Mouse (Mus musculus) neural tube, embryonic 14.5 days (tissue): Measurements from ENCODE around the gene Znrf2. TPM values are rescaled to one million over a fixed set of nuclear protein-coding genes. Genes with fewer than 3 reads are reported as not detected.

Source experiments
- ATAC-seq: fragments of 200-750 bp; cut with Nextera tagmentation; 2 replicates; pipeline ENCODE4 v1.8.0; 2017; ENCODE audit warnings: low read depth, mild to moderate bottlenecking, moderate TSS enrichment, moderate library complexity
- H3K27ac ChIP-seq: fragments of 300-500 bp; sonication (generic); 2 replicates; pipeline ENCODE4 v1.5.1; 2014; ENCODE audit warnings: low read depth, mild to moderate bottlenecking, control low read depth, low read length, moderate library complexity, mixed read lengths
- H3K27me3 ChIP-seq: fragments of 300-500 bp; sonication (generic); 2 replicates; pipeline ENCODE4 v1.6.1; 2014; ENCODE audit warnings: low read length; ENCODE audit not compliant: control insufficient read depth, insufficient read depth
- H3K36me3 ChIP-seq: fragments of 300-500 bp; sonication (generic); 2 replicates; pipeline ENCODE4 v1.6.1; 2014; ENCODE audit warnings: low read length, mixed read lengths; ENCODE audit not compliant: control insufficient read depth, insufficient read depth
- H3K4me1 ChIP-seq: fragments of 300-500 bp; sonication (generic); 2 replicates; pipeline ENCODE4 v1.6.1; 2014; ENCODE audit warnings: low read length; ENCODE audit not compliant: control insufficient read depth, insufficient read depth
- H3K4me2 ChIP-seq: fragments of 300-500 bp; sonication (generic); 2 replicates; pipeline ENCODE4 v1.6.1; 2014; ENCODE audit warnings: mild to moderate bottlenecking, low read depth, low read length, control low read depth
- H3K4me3 ChIP-seq: fragments of 300-500 bp; sonication (generic); 2 replicates; pipeline ENCODE4 v1.5.1; 2014; ENCODE audit warnings: low read depth, low read length, control low read depth, mixed read lengths
- H3K9ac ChIP-seq: fragments of 300-500 bp; sonication (generic); replicated peaks from 2 replicates; pipeline ENCODE4 v1.6.1; 2014; ENCODE audit warnings: low read depth, mild to moderate bottlenecking, control low read depth, low read length, mixed read lengths
- H3K9me3 ChIP-seq: fragments of 300-500 bp; sonication (generic); 2 replicates; pipeline ENCODE4 v1.6.1; 2016; ENCODE audit warnings: low read length; ENCODE audit not compliant: control insufficient read depth
- WGBS: fragments of 180-500 bp; shearing (Covaris S2); extraction: QIAGEN DNeasy Blood & Tissue Kit; methylation state at CpG from one replicate; pipeline ENCODE4 v1.1.7; 2014; 5-methylcytosine and 5-hydroxymethylcytosine counted together
- polyA plus RNA-seq: library from polyadenylated mRNA; unstranded; fragments of >200 nt; fragmentation: Nextera tagmentation; extraction: Ambion mirVana; gene quantifications from 2 replicates; pipeline ENCODE4 v1.2.1, GENCODE M21; 2014

Znrf2 gene
- polyA plus RNA-seq, 1 experiment from 2014 or later = 8.0 TPM

- H3K4me3 ChIP-seq = no peak overlapping the region
- WGBS = 95% methylated on average over 6 of the region's 6 CpGs
- no peaks in the 10 kb centered on the region for H3K36me3 ChIP-seq
- H3K27ac ChIP-seq = no peak overlapping the region
- ATAC-seq = no peak
- no peaks in the 10 kb centered on the region for H3K27me3 ChIP-seq
- H3K9me3 ChIP-seq = no peaks in the 10 kb centered on the region
- H3K4me2 ChIP-seq = no peak overlapping the region
- no peak overlapping the region for H3K9ac ChIP-seq
- no peaks in the 10 kb centered on the region for H3K4me1 ChIP-seq
Observed at GRCm38 (mm10) chr6:54927946-54928345, 111.2 kb downstream of the Znrf2 start.

DNA sequence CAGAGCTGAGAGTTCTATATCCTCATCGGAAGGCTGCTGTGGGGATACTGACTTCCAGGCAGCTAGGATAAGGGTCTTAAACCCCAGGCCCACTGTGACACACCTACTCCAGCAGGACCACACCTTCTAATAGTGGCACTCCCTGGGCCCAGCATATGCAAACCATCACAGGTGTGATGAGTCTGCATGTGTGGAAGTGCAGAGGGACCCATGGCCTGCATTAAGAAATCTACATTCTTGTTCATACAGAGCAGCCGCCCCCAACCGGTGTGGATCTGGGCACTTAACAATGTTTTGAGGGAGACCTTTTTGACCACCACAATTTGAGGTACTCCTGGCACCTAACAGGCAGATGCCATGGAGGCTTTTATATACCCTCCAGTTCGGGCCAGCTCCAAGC is 114.9 kb downstream of the Znrf2 start:
- 95% methylated on average over 4 of the region's 4 CpGs for WGBS
- no peak overlapping the region for H3K4me3 ChIP-seq
- H3K36me3 ChIP-seq = no peaks in the 10 kb centered on the region
- no peaks in the 10 kb centered on the region for H3K9me3 ChIP-seq
- H3K27me3 ChIP-seq = no peaks in the 10 kb centered on the region
- no peak overlapping the region for H3K27ac ChIP-seq
- no peak overlapping the region for H3K4me2 ChIP-seq
- no peaks in the 10 kb centered on the region for H3K4me1 ChIP-seq
- no peak overlapping the region for H3K9ac ChIP-seq
- no peak for ATAC-seq

GRCm38 (mm10) chr6:54932526-54932925 is 115.8 kb downstream of the Znrf2 start:
- WGBS = 91% methylated on average over 12 of the region's 12 CpGs
- Histone ChIP-seq H3K27me3 (no peaks in the 10 kb centered on the region), H3K4me1 (no peaks in the 10 kb centered on the region), H3K36me3 (no peaks in the 10 kb centered on the region), H3K4me2 (no peak overlapping the region), H3K27ac (no peak overlapping the region), H3K9me3 (no peaks in the 10 kb centered on the region), H3K4me3 (no peak overlapping the region), H3K9ac (no peak overlapping the region)
- no peak for ATAC-seq

DNA sequence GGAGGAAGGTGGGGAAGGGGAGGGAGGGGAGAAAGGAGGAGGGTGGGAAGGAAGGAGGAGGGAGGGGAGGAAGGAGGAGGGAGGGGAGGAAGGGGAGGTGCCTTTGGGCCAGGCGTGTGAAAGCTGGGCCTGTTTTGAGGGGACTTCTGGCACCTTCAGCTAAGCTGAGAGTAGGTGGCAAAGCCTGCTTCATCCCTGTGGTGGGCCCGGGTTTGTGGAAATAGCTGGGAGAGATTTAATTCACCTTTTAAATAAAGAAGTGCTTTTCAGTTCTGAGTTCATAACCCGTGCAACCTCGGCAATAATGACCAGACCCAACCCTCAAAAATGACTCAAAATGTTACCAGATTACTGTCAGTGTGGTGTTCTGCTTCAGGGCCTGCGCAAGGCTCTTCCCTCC is 116.5 kb downstream of the Znrf2 start:
- no peaks in the 10 kb centered on the region for H3K36me3 ChIP-seq
- H3K4me2 ChIP-seq = no peak overlapping the region
- no peak overlapping the region for H3K27ac ChIP-seq
- ATAC-seq = no peak
- 84% methylated on average over 5 of the region's 5 CpGs for WGBS
- H3K9me3 ChIP-seq = no peaks in the 10 kb centered on the region
- no peaks in the 10 kb centered on the region for H3K4me1 ChIP-seq
- no peak overlapping the region for H3K4me3 ChIP-seq
- no peaks in the 10 kb centered on the region for H3K27me3 ChIP-seq
- no peak overlapping the region for H3K9ac ChIP-seq

GRCm38 (mm10) chr6:54933866-54934265 is 117.2 kb downstream of the Znrf2 start:
- ATAC-seq = no peak
- no peak overlapping the region for H3K9ac ChIP-seq
- no peak overlapping the region for H3K27ac ChIP-seq
- no peak overlapping the region for H3K4me2 ChIP-seq
- H3K36me3 ChIP-seq = no peaks in the 10 kb centered on the region
- no peaks in the 10 kb centered on the region for H3K9me3 ChIP-seq
- no peak overlapping the region for H3K4me3 ChIP-seq
- no peaks in the 10 kb centered on the region for H3K27me3 ChIP-seq
- no peaks in the 10 kb centered on the region for H3K4me1 ChIP-seq
- WGBS = 85% methylated on average over 3 of the region's 3 CpGs

DNA sequence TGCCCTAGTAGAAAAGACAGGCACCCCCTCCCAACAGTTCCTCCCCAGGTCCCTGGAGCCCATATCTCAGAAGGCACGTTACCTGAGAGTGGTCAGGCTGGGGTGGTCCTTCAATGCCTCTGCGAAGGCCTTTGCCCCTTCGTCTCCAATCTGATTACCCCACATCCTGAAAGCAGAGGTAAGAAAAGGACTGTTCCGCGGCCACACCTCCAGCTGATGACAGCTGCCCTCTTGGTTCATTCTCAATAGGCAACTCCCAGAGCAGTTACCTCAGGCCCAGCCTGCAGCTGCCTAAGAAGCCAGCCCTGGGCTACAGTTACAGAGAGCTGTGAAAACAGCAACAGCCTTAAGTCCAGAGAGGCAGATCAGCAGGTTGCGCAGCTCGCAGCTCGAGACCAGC is 117.6 kb downstream of the Znrf2 start:
- Histone ChIP-seq H3K4me3 (no peak overlapping the region), H3K4me1 (no peaks in the 10 kb centered on the region), H3K9ac (no peak overlapping the region), H3K4me2 (no peak overlapping the region), H3K27me3 (no peaks in the 10 kb centered on the region), H3K36me3 (no peaks in the 10 kb centered on the region), H3K27ac (no peak overlapping the region), H3K9me3 (no peaks in the 10 kb centered on the region)
- ATAC-seq = no peak
- WGBS = 90% methylated on average over 8 of the region's 8 CpGs

- no peaks in the 10 kb centered on the region for H3K27me3 ChIP-seq
- no peaks in the 10 kb centered on the region for H3K9me3 ChIP-seq
- no peak overlapping the region for H3K27ac ChIP-seq
- WGBS = 91% methylated on average over 5 of the region's 5 CpGs
- H3K4me3 ChIP-seq = no peak overlapping the region
- H3K9ac ChIP-seq = no peak overlapping the region
- H3K4me2 ChIP-seq = no peak overlapping the region
- no peaks in the 10 kb centered on the region for H3K4me1 ChIP-seq
- no peaks in the 10 kb centered on the region for H3K36me3 ChIP-seq
- no peak for ATAC-seq
Observed at GRCm38 (mm10) chr6:54934930-54935329, 118.2 kb downstream of the Znrf2 start.

- H3K27ac ChIP-seq = no peak overlapping the region
- WGBS = 74% methylated on average over 2 of the region's 2 CpGs
- H3K9me3 ChIP-seq = no peaks in the 10 kb centered on the region
- no peak overlapping the region for H3K9ac ChIP-seq
- no peaks in the 10 kb centered on the region for H3K27me3 ChIP-seq
- H3K36me3 ChIP-seq = no peaks in the 10 kb centered on the region
- ATAC-seq = no peak
- no peak overlapping the region for H3K4me3 ChIP-seq
- no peaks in the 10 kb centered on the region for H3K4me1 ChIP-seq
- H3K4me2 ChIP-seq = no peak overlapping the region
Observed at GRCm38 (mm10) chr6:54936496-54936895, 119.8 kb downstream of the Znrf2 start.

- Histone ChIP-seq H3K4me2 (no peak overlapping the region), H3K4me3 (no peak overlapping the region), H3K27ac (no peak overlapping the region), H3K4me1 (no peaks in the 10 kb centered on the region), H3K9me3 (no peaks in the 10 kb centered on the region), H3K27me3 (peaks cover 2% of the 10 kb centered on the region; the same call in 1 of the 2 replicates), H3K9ac (no peak overlapping the region), H3K36me3 (no peaks in the 10 kb centered on the region)
- no peak for ATAC-seq
- WGBS = 74% methylated on average over 4 of the region's 4 CpGs
Observed at GRCm38 (mm10) chr6:54939631-54940030, 122.9 kb downstream of the Znrf2 start.

- Histone ChIP-seq H3K27ac (no peak overlapping the region), H3K27me3 (peaks cover 2% of the 10 kb centered on the region; the same call in 1 of the 2 replicates), H3K4me1 (no peaks in the 10 kb centered on the region), H3K4me2 (no peak overlapping the region), H3K9me3 (no peaks in the 10 kb centered on the region), H3K4me3 (no peak overlapping the region), H3K36me3 (no peaks in the 10 kb centered on the region), H3K9ac (no peak overlapping the region)
- no peak for ATAC-seq
- 53% methylated on average over 7 of the region's 7 CpGs for WGBS
Observed at GRCm38 (mm10) chr6:54940126-54940525, 123.4 kb downstream of the Znrf2 start.
